28 mouse cellular contexts compared by ENCODE assay signal in the genomic region with DNA sequence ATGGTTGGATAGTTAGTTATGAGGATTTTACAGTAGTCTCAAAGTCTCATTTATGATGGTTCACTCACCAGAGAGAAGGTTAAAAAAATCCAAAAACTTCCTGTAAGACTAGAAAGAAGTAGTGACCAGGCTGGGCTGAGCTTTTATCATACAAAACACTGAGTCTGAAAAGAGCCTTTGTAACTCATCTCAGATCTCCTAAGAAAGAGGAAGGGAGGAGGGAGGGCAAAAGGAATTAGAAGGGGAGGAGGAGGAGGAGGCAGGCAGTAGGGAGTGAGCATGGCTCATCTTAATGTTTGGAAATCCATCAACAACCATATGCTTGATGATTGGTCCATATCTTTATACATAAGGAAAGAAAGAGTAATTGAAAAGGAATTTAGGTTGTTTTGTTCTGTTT. TPM values are rescaled to one million over a fixed set of nuclear protein-coding genes. Genes with fewer than 3 reads are reported as not detected.
"Had no signal": no experiment of that assay in that cellular context is flagged by ENCODE, and none has a peak within 500 bp of the region (broad histone marks: within the 10 kb centered on the region; RNA-seq: fewer than 3 reads in every experiment).

No protein-coding gene starts in this region.

- H3K9me3 ChIP-seq: heart, embryonic 10.5 days; heart, embryonic 12.5 days; hindbrain, embryonic 10.5 days; hindbrain, embryonic 12.5 days; intestine, embryonic 15.5 days; limb, embryonic 10.5 days; limb, embryonic 12.5 days; liver, embryonic 13.5 days had no signal

- H3K4me2 ChIP-seq: heart, embryonic 12.5 days; hindbrain, embryonic 12.5 days; hindbrain, embryonic 14.5 days; intestine, embryonic 15.5 days; limb, embryonic 12.5 days; liver, embryonic 11.5 days; liver, embryonic 13.5 days had no signal

- H3K36me3 ChIP-seq: heart, embryonic 10.5 days; heart, embryonic 12.5 days; hindbrain, embryonic 10.5 days; hindbrain, embryonic 12.5 days; intestine, embryonic 15.5 days; limb, embryonic 10.5 days; limb, embryonic 12.5 days; liver, embryonic 13.5 days had no signal

- H3K27ac ChIP-seq: gastrocnemius, adult 2 months; heart, embryonic 10.5 days; hindbrain, embryonic 10.5 days; hindbrain, embryonic 12.5 days; hindbrain, embryonic 14.5 days; intestine, embryonic 15.5 days; layer of hippocampus, adult 2 months; left cerebral cortex, adult 2 months; limb, embryonic 10.5 days; limb, embryonic 12.5 days; liver, embryonic 13.5 days had no signal

- ATAC-seq: hindbrain, embryonic 16.5 days; inflammation-experienced regulatory T-cells, adult 6 months; intestine, embryonic 15.5 days; intestine, postnatal 0 days had no signal

- H3K27me3 ChIP-seq: heart, embryonic 12.5 days; hindbrain, embryonic 12.5 days; intestine, embryonic 15.5 days; limb, embryonic 12.5 days; liver, embryonic 13.5 days had no signal

- DNase-seq: gastrocnemius, adult 2 months; gastrocnemius, postnatal 10 days; gastrocnemius, postnatal 25 days; heart, postnatal 10 days; heart, postnatal 4 days; kidney, adult 18-20 months; kidney, adult 8-10 months; kidney, postnatal 10 days; kidney, postnatal 25 days; kidney, postnatal 4 days; liver; liver, embryonic 13.5 days had no signal

- H3K4me3 ChIP-seq: gastrocnemius, adult 2 months; heart, embryonic 10.5 days; heart, embryonic 12.5 days; hindbrain, embryonic 10.5 days; hindbrain, embryonic 12.5 days; intestine, embryonic 15.5 days; layer of hippocampus, adult 2 months; left cerebral cortex, adult 2 months; limb, embryonic 10.5 days; limb, embryonic 12.5 days; liver, embryonic 13.5 days had no signal

- H3K4me1 ChIP-seq: heart, embryonic 10.5 days; heart, embryonic 12.5 days; hindbrain, embryonic 12.5 days; intestine, embryonic 15.5 days; limb, embryonic 10.5 days; limb, embryonic 12.5 days; liver, embryonic 13.5 days had no signal

- H3K9ac ChIP-seq: heart, embryonic 12.5 days; hindbrain, embryonic 12.5 days; hindbrain, embryonic 14.5 days; intestine, embryonic 15.5 days; limb, embryonic 12.5 days; liver, embryonic 13.5 days had no signal

RNA-seq across cellular contexts. Expression of gene Slc9b1, which starts 15.1 kb away (rescaled TPM):
- polyA plus RNA-seq: heart, embryonic 12.5 days; heart, embryonic 14.5 days; heart, embryonic 16.5 days; hindbrain, embryonic 10.5 days; hindbrain, embryonic 12.5 days; intestine, postnatal 0 days; liver, embryonic 13.5 days had no signal
